Mouse (Mus musculus) kidney, embryonic 15.5 days (tissue): ENCODE measurements around the gene Zmym5. TPM values are rescaled to one million over a fixed set of nuclear protein-coding genes. Genes with fewer than 3 reads are reported as not detected.
"Not testable (repeated sequence)": the region's sequence is repeated elsewhere in the genome, so short reads cannot be mapped to it uniquely, and the experiment has no call there.

ENCODE experiments used
- ATAC-seq: fragments of 200-750 bp; cut with Nextera tagmentation; replicated peaks from 2 replicates; pipeline ENCODE4 v1.8.0; 2017; ENCODE audit warnings: moderate TSS enrichment; ENCODE audit not compliant: low FRiP score
- H3K27ac ChIP-seq: fragments of 300-500 bp; sonication (generic); 2 replicates; pipeline ENCODE4 v1.5.1; 2015; ENCODE audit warnings: mild to moderate bottlenecking, inconsistent platforms
- H3K27me3 ChIP-seq: fragments of 300-500 bp; sonication (generic); 2 replicates; pipeline ENCODE4 v1.6.1; 2015; ENCODE audit warnings: inconsistent platforms
- H3K36me3 ChIP-seq: fragments of 300-500 bp; sonication (generic); 2 replicates; pipeline ENCODE4 v1.6.1; 2015; ENCODE audit warnings: inconsistent platforms
- H3K4me1 ChIP-seq: fragments of 300-500 bp; sonication (generic); 2 replicates; pipeline ENCODE4 v1.6.1; 2015; ENCODE audit warnings: inconsistent platforms
- H3K4me2 ChIP-seq: fragments of 300-500 bp; sonication (generic); 2 replicates; pipeline ENCODE4 v1.6.1; 2015; ENCODE audit warnings: moderate library complexity, mild to moderate bottlenecking, inconsistent platforms
- H3K4me3 ChIP-seq: fragments of 300-500 bp; sonication (generic); replicated peaks from 2 replicates; pipeline ENCODE4 v1.5.1; 2015; ENCODE audit warnings: mild to moderate bottlenecking, inconsistent platforms
- H3K9ac ChIP-seq: fragments of 300-500 bp; sonication (generic); 2 replicates; pipeline ENCODE4 v1.6.1; 2015; ENCODE audit warnings: mild to moderate bottlenecking, inconsistent platforms
- H3K9me3 ChIP-seq: fragments of 300-500 bp; sonication (generic); replicated peaks from 2 replicates; pipeline ENCODE4 v1.6.1; 2016; ENCODE audit warnings: inconsistent platforms
- WGBS: fragments of 180-500 bp; shearing (Covaris S2); methylation state at CpG from one replicate; pipeline ENCODE4 v1.1.7; 2015; ENCODE audit warnings: mixed read lengths; 5-methylcytosine and 5-hydroxymethylcytosine counted together
- polyA plus RNA-seq: library from polyadenylated mRNA; unstranded; fragments of >200 nt; fragmentation: Nextera tagmentation; extraction: Ambion mirVana; gene quantifications from 2 replicates; pipeline ENCODE4 v1.2.1, GENCODE M21; 2015

Zmym5 gene
- 32.5 and 33.5 TPM in 2 replicates for polyA plus RNA-seq

GRCm38 (mm10) chr14:56811701-56812339 lies at the start of gene Zmym5:
Zmym5 (minus strand) TSS chr14:56811716.
- not testable (repeated sequence) for H3K27me3 ChIP-seq, H3K9me3 ChIP-seq
- peak; percentile 98 for ATAC-seq
- Histone ChIP-seq H3K27ac (peak within 1 kb of the TSS; percentile 98), H3K9ac (peak within 1 kb of the TSS; percentile 75), H3K4me1 (peaks cover 24% of the 10 kb centered on the region; the same call in 1 of the 2 replicates), H3K4me3 (peak within 1 kb of the TSS; percentile 71), H3K36me3 (peaks cover 16% of the 10 kb centered on the region), H3K4me2 (peak within 1 kb of the TSS; percentile 73)
- under 1% methylated on average over 37 of the region's 72 CpGs for WGBS

GRCm38 (mm10) chr14:56849681-56850080 lies 38.2 kb upstream of the Zmym5 start:
- no peak overlapping the region for H3K4me2 ChIP-seq
- H3K36me3 ChIP-seq: no peaks in the 10 kb centered on the region
- H3K27ac ChIP-seq: no peak overlapping the region
- H3K9me3 ChIP-seq: peaks cover 19% of the 10 kb centered on the region; the same call in 1 of the 2 replicates
- no peak overlapping the region for H3K4me3 ChIP-seq
- WGBS: 75% methylated on average over 2 of the region's 2 CpGs
- no peaks in the 10 kb centered on the region for H3K27me3 ChIP-seq
- no peak overlapping the region for H3K9ac ChIP-seq
- no peak for ATAC-seq
- H3K4me1 ChIP-seq: no peaks in the 10 kb centered on the region

- peaks cover 4% of the 10 kb centered on the region; the same call in 1 of the 2 replicates for H3K4me1 ChIP-seq
- H3K9ac ChIP-seq: no peak overlapping the region
- no peak overlapping the region for H3K4me3 ChIP-seq
- H3K9me3 ChIP-seq: peaks cover 11% of the 10 kb centered on the region; the same call in 1 of the 2 replicates
- no peak overlapping the region for H3K4me2 ChIP-seq
- H3K27me3 ChIP-seq: no peaks in the 10 kb centered on the region
- no peak overlapping the region for H3K27ac ChIP-seq
- H3K36me3 ChIP-seq: no peaks in the 10 kb centered on the region
- whole genome bisulfite sequencing: 52% methylated on average over 2 of the region's 2 CpGs
- no peak for ATAC-seq
Measured at GRCm38 (mm10) chr14:56848322-56848721, 36.8 kb upstream of the Zmym5 start.

GRCm38 (mm10) chr14:56844507-56844906 lies 33.0 kb upstream of the Zmym5 start:
- Histone ChIP-seq H3K27ac (peak overlapping the region; percentile 71; the same call in 1 of the 2 replicates), H3K27me3 (no peaks in the 10 kb centered on the region), H3K9ac (no peak overlapping the region), H3K4me1 (peaks cover 4% of the 10 kb centered on the region; the same call in 1 of the 2 replicates), H3K9me3 (no peaks in the 10 kb centered on the region), H3K4me2 (no peak overlapping the region), H3K36me3 (no peaks in the 10 kb centered on the region), H3K4me3 (no peak overlapping the region)
- 38% methylated on average over 2 of the region's 2 CpGs for WGBS
- peak; percentile 49; the same call in 1 of the 2 replicates for ATAC-seq

GRCm38 (mm10) chr14:56844033-56844432 lies 32.5 kb upstream of the Zmym5 start:
- no peaks in the 10 kb centered on the region for H3K27me3 ChIP-seq
- H3K27ac ChIP-seq: peak overlapping the region; percentile 71
- peak; percentile 58 for ATAC-seq
- H3K9me3 ChIP-seq: no peaks in the 10 kb centered on the region
- no peaks in the 10 kb centered on the region for H3K36me3 ChIP-seq
- peaks cover 4% of the 10 kb centered on the region; the same call in 1 of the 2 replicates for H3K4me1 ChIP-seq
- no peak overlapping the region for H3K4me3 ChIP-seq
- no peak overlapping the region for H3K9ac ChIP-seq
- WGBS: 30% methylated on average over 4 of the region's 4 CpGs
- H3K4me2 ChIP-seq: no peak overlapping the region

GRCm38 (mm10) chr14:56834576-56834975 lies 23.1 kb upstream of the Zmym5 start:
- H3K9ac ChIP-seq, H3K4me3 ChIP-seq, H3K27me3 ChIP-seq, ATAC-seq, H3K9me3 ChIP-seq, H3K36me3 ChIP-seq, H3K27ac ChIP-seq, H3K4me1 ChIP-seq, H3K4me2 ChIP-seq: not testable (repeated sequence)
- WGBS: 82% methylated on average over 5 of the region's 5 CpGs

GRCm38 (mm10) chr14:56833211-56833610 lies 21.7 kb upstream of the Zmym5 start:
- H3K4me2 ChIP-seq, ATAC-seq, H3K4me3 ChIP-seq, H3K36me3 ChIP-seq, H3K4me1 ChIP-seq, H3K9ac ChIP-seq, H3K27me3 ChIP-seq, H3K27ac ChIP-seq, H3K9me3 ChIP-seq: not testable (repeated sequence)
- 66% methylated on average over 10 of the region's 10 CpGs for WGBS

GRCm38 (mm10) chr14:56832563-56833113 lies 21.1 kb upstream of the Zmym5 start:
- Histone ChIP-seq H3K27ac (no peak overlapping the region), H3K4me2 (no peak overlapping the region), H3K9me3 (no peaks in the 10 kb centered on the region), H3K9ac (no peak overlapping the region), H3K4me1 (no peaks in the 10 kb centered on the region), H3K27me3 (no peaks in the 10 kb centered on the region), H3K36me3 (no peaks in the 10 kb centered on the region), H3K4me3 (no peak overlapping the region)
- ATAC-seq: no peak
- 56% methylated on average over 1 of the region's 1 CpGs for WGBS

GRCm38 (mm10) chr14:56832147-56832546 lies 20.6 kb upstream of the Zmym5 start:
- no peaks in the 10 kb centered on the region for H3K36me3 ChIP-seq
- no peak for ATAC-seq
- no peak overlapping the region for H3K4me3 ChIP-seq
- H3K4me1 ChIP-seq: no peaks in the 10 kb centered on the region
- 81% methylated on average over 3 of the region's 3 CpGs for WGBS
- H3K27ac ChIP-seq: no peak overlapping the region
- no peak overlapping the region for H3K9ac ChIP-seq
- no peaks in the 10 kb centered on the region for H3K27me3 ChIP-seq
- H3K9me3 ChIP-seq: no peaks in the 10 kb centered on the region
- no peak overlapping the region for H3K4me2 ChIP-seq

- Histone ChIP-seq H3K27me3 (no peaks in the 10 kb centered on the region), H3K4me1 (no peaks in the 10 kb centered on the region), H3K4me3 (no peak overlapping the region), H3K9ac (no peak overlapping the region), H3K9me3 (no peaks in the 10 kb centered on the region), H3K36me3 (no peaks in the 10 kb centered on the region), H3K27ac (no peak overlapping the region), H3K4me2 (no peak overlapping the region)
- no peak for ATAC-seq
Measured at GRCm38 (mm10) chr14:56830491-56831045, 19.1 kb upstream of the Zmym5 start.

GRCm38 (mm10) chr14:56824562-56824961 lies 13.0 kb upstream of the Zmym5 start:
- no peak overlapping the region for H3K4me2 ChIP-seq
- H3K4me3 ChIP-seq: no peak overlapping the region
- no peak overlapping the region for H3K9ac ChIP-seq
- H3K4me1 ChIP-seq: no peaks in the 10 kb centered on the region
- no peak for ATAC-seq
- H3K27me3 ChIP-seq: no peaks in the 10 kb centered on the region
- H3K36me3 ChIP-seq: no peaks in the 10 kb centered on the region
- no peak overlapping the region for H3K27ac ChIP-seq
- no peaks in the 10 kb centered on the region for H3K9me3 ChIP-seq

- ATAC-seq: no peak
- no peak overlapping the region for H3K9ac ChIP-seq
- peaks cover 9% of the 10 kb centered on the region; the same call in 1 of the 2 replicates for H3K4me1 ChIP-seq
- H3K9me3 ChIP-seq: no peaks in the 10 kb centered on the region
- H3K27ac ChIP-seq: no peak overlapping the region
- H3K4me2 ChIP-seq: 0 out of 2 replicates have a peak overlapping the region, but pooled peaks have one; percentile 19
- WGBS: 8% methylated on average over 11 of the region's 11 CpGs
- H3K36me3 ChIP-seq: no peaks in the 10 kb centered on the region
- no peak overlapping the region for H3K4me3 ChIP-seq
- H3K27me3 ChIP-seq: no peaks in the 10 kb centered on the region
Measured at GRCm38 (mm10) chr14:56817616-56818015, 6.1 kb upstream of the Zmym5 start.
